Mouse (Mus musculus) splenic B cell, adult 2 months (primary cell): ENCODE measurements around the gene Epb42.
"Not testable (repeated sequence)": the region's sequence is repeated elsewhere in the genome, so short reads cannot be mapped to it uniquely, and the experiment has no call there.

Source experiments
- DNase-seq: peaks from one replicate; pipeline ENCODE4 v3.0.0-alpha.2; 2011; ENCODE audit warnings: low read depth, low spot score
- H3K27me3 ChIP-seq: 2 replicates; pipeline ENCODE4 v1.6.1; 2012; ENCODE audit warnings: mild to moderate bottlenecking, low read length, moderate library complexity, mixed read lengths; ENCODE audit not compliant: control insufficient read depth, poor library complexity, insufficient read depth, severe bottlenecking
- H3K36me3 ChIP-seq: 2 replicates; pipeline ENCODE4 v1.6.1; 2012; ENCODE audit warnings: mild to moderate bottlenecking, low read length, moderate library complexity, mixed read lengths; ENCODE audit not compliant: control insufficient read depth, poor library complexity, insufficient read depth, severe bottlenecking

The Epb42 gene

DNA sequence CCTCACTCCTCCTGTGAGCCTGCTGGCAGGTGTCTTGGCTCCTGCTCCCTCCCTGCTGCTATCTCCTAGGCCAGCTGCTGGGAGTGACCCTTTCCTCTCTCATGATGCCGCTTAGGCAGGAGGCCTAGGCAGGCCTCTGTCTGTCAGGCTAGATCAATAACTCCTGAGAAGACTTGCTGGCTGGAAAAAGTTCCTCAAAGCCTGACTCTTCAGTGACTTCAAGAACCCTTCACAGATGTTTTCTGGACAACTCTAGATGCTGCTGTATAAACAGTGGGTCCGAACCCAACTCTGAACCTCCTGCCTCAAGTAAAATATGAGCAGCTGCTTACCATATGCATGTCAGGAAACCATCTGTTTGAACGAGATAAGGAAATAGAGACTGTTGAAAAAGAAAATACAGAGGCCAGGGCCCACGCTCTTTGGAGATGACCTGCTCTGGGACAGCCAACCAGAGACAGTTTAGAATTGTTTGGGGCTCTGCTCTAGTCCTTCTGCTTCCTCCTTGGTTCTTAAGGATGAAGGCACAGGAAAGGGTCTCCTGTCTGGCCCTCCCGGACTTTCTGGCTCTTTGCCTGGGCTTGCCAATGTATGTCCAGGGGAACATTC lies at the start of gene Epb42:
Gene Epb42, minus strand, starts transcription at position 340 of the 609 bp plus-strand sequence.
- Histone ChIP-seq H3K36me3 (no peaks in the 10 kb centered on the region), H3K27me3 (no peaks in the 10 kb centered on the region)
- no peak for DNase-seq

DNA sequence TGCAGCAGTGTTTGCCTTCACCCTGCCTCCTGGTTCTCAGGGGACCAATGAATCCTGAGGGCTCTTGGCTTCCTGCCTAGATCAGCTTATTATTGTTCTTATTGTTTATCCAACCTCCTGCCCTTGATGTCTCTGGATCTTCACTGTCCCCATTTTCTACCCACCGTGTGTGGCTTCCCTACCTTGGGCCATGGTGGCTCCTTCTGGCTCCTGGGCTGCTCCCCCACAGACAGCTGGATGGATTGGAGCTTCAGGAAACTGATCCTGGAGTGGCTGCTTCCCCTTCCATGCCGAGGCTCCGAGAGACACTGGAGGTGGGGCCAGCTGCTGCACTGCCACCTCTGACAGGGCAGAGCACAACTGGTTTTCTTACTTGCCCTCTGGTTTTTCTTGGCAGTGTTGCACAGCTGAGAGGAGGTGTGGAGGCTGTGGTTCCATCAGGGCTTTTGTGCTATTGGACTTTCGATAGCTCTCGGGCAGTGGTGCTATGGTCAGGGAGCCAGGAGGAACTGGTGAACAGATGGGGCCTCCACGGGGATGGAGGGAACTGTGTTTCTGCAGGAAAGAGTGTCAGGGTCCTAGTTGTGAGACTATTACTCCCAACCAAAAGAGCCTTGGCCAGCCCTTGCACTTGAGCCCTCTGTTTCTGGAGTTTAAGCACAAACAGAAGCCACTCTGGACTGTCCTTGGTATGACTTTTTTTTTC lies 48.8 kb upstream of the Epb42 start, which contains the start of gene Tgm5:
Gene Tgm5, minus strand, starts transcription at position 362 of the 706 bp plus-strand sequence.
- H3K27me3 ChIP-seq: no peaks in the 10 kb centered on the region
- H3K36me3 ChIP-seq: no peaks in the 10 kb centered on the region
- DNase-seq: no peak

DNA sequence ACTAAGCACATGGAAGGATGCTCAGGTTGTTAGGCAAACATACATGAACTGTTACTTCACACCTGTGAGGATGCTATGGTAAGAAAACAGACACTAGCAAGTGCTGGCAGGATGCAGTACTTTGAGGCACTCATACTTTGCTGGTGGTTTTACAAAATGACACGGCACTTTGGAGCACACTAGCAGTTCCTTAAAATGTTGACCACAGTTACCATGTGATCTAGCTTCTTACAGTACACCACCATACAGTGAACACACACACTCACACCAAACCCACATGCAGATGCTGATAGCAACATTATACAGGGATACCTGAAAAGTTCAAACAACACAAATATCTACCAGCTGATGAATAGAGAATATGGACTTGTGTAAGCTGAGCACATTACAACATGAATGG lies 45.8 kb upstream of the Epb42 start:
- H3K36me3 ChIP-seq: no peaks in the 10 kb centered on the region
- DNase-seq: peak; percentile 5

DNA sequence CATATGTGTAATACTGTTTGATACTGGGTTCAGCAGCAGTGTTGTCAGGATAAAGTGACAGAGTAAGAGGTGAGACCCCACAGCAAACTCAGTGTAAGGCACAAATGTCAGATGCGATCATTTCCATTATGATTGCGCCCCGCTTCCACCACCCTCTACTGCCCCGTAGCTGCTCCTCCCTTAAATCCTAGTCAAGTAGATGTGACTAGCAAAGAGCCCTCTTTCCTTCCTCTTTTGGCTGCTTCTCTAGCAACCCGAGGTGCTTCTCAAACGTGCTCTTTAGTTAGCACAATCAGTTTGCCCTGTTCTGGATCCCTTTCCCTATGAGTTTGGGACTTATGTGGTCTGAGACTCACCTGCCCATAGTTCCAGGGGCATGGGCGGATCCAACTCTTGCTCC lies 37.9 kb upstream of the Epb42 start:
- Histone ChIP-seq H3K27me3 (no peaks in the 10 kb centered on the region), H3K36me3 (no peaks in the 10 kb centered on the region)
- no peak for DNase-seq

More for the DNA sequence above, 45.8 kb upstream of the Epb42 start:
- H3K27me3 ChIP-seq: no peaks in the 10 kb centered on the region

DNA sequence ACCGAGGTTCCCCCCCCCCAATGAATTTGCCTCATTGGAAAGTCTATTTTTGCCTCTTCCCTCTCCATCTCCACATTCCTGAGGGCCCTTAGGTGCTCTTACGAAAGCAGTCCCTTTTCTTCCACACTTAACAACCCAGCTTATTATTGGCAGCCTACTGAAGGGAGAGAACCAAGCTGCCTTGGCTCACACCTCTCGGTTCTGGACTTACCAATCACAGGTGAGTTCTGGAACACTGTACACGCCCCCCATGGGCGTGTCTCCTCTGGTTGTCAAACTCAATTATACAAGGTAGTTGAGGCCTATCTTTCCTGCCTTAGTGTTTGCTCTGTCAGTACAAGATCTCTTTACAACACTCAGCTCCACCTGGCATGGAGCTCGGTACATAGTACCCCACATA lies 35.0 kb upstream of the Epb42 start:
- no peaks in the 10 kb centered on the region for H3K36me3 ChIP-seq
- DNase-seq: no peak
- no peaks in the 10 kb centered on the region for H3K27me3 ChIP-seq

DNA sequence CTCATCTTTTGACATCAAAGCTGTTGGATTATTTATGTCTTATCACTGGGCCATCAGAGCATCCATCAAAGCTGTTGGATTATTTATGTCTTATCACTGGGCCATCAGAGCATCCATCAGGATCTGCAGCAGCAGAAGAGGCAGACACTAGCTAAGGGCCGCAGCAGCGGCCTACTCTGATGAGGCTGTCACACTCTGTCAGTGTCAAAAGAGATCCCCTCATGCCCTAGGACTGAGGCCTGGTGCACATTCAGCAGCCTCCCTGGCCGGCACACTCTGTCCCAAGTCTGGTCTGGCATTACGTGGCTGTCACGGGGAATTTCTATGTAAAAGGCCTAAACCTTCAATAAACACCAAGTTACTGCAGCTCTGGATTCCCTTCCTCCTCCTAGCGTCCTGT lies 32.6 kb upstream of the Epb42 start:
- no peak for DNase-seq
- Histone ChIP-seq H3K36me3 (no peaks in the 10 kb centered on the region), H3K27me3 (no peaks in the 10 kb centered on the region)

DNA sequence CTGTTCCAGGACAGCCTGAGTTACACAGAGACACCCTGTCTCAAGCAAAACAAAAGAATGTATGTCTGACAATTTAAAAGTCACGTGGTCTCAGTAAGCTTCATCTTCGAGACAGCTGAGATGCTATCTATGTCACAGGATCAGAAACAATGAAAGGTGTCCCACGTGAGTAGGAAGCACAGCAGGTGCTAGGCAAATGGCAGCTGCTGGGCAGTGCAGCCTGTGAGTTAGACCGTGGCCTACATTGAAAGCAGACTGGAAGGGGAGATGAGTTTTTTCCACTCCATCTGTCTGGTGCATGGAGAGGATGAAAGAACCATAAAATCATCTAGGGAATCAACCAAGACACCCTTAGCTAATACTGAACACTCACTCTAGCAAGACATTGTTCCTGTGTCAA lies 30.2 kb upstream of the Epb42 start:
- Histone ChIP-seq H3K36me3 (no peaks in the 10 kb centered on the region), H3K27me3 (no peaks in the 10 kb centered on the region)
- DNase-seq: no peak

DNA sequence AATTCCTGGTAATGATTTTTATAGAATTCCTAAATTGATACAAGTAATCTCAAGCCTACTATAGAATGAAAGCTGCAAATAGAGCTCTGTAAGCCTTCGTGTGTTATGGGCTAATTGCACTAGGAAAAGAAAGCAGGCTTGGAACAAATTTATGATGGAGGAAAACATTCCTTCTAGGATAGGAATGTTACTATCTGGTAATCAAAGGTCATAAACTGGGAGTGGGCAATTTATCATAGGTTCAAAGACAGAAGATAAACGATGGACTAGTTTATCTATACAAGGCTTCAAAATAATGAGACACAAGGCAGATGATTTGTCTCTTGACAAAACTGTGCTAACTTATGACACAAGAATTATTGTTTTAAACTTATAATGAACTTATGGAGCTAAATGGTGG lies 24.4 kb upstream of the Epb42 start:
- no peaks in the 10 kb centered on the region for H3K36me3 ChIP-seq
- no peak for DNase-seq
- H3K27me3 ChIP-seq: no peaks in the 10 kb centered on the region

DNA sequence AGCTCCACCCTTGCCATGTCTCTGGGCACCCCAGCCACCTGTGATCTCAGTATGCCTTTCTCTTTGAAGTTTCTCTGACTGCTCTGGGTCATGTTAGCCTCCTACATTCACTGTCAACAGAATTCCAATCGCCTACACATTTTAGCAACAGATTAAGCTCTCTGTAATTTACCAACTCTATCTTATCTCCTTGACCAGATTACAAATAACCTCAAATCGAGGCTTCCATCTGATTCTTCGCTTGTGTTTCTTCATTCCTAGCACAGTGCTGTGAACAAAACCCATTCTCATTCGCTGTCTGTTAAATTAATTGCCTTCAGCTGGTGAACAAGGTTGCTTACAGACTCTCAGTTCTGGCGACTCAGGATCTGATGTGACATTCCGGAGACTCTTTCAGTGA lies 21.1 kb upstream of the Epb42 start:
- DNase-seq: no peak
- H3K36me3 ChIP-seq: no peaks in the 10 kb centered on the region
- H3K27me3 ChIP-seq: no peaks in the 10 kb centered on the region

DNA sequence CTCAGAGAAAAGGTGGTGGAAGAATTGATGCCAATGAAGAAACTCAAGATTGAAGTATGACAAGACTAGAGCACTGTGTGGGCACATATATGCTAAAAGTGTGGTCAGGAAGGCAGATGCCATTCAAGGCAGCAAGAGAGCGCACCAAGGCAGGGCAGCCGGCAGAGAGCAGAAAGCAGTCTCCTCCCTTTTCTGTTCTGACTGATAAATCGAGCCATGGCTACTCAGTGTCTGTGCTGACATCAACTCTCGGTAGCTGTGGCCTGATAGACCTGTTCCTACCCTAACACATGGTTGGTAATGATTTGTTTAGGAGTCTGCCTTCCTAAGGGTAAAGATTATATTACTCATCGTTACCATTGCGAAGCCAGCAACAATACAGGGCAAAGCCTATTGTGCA lies 19.0 kb upstream of the Epb42 start:
- no peaks in the 10 kb centered on the region for H3K27me3 ChIP-seq
- no peaks in the 10 kb centered on the region for H3K36me3 ChIP-seq
- DNase-seq: no peak

DNA sequence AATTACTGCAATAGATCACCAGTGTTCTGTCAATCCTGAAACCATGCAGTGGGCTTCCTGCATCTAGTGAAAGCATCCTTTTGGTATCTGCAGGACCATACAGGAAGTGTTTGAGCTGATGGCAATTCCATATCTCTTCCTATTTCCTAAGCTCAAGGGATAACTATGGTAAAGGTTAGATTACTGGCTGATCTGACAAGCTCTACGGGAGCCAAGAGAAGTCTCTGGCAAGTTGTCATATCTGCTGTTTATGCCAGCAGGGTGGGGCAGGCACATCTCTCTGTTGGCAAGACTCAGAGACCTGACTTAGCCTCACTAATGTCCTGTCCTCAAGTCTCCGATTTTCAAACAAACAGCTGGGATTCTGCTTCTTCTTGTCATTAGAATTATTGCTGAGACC lies 17.2 kb upstream of the Epb42 start:
- DNase-seq: no peak
- Histone ChIP-seq H3K36me3 (no peaks in the 10 kb centered on the region), H3K27me3 (no peaks in the 10 kb centered on the region)

DNA sequence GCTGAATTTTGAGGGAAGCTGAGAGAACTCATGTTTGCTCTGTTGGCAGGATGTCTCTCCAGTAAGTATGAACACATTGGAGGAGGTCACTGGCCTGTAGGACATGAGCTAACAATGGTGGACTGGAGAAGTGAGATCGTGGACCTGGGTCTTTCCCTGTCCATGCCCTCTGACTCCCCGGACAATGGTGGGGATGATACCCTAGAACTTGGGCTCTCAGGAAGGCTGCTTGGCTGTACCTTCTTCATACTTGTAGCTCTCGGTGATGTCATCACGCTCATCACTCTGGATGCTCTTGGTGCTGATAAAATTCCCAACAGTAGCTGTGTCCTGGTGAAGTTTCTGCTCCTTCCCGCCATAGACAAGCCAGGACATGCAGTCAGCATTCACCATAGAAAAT lies 15.3 kb upstream of the Epb42 start:
- Histone ChIP-seq H3K27me3 (no peaks in the 10 kb centered on the region), H3K36me3 (no peaks in the 10 kb centered on the region)
- DNase-seq: no peak

DNA sequence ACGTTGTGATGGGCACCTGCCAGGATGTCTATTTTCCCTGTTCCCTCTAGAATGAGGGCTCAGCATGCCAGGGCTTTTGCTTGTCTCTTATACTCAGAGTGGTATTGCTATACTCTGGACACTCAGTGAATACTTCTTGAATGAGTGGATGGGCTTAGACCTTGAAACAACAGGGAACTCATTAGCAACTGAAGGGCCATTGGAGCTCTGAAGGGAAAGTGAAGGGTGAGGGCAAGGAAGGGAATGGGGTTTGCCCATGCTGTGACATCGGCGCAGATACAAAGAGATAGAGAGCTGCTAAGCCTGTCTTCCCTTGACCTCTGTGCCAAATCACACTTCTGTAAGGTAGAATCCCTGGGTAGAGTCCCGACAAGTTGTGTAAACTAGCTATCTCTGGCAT lies 8.8 kb upstream of the Epb42 start:
- Histone ChIP-seq H3K36me3 (no peaks in the 10 kb centered on the region), H3K27me3 (0 out of 2 replicates have a peak, but pooled peaks cover 2% of the 10 kb centered on the region)
- no peak for DNase-seq

DNA sequence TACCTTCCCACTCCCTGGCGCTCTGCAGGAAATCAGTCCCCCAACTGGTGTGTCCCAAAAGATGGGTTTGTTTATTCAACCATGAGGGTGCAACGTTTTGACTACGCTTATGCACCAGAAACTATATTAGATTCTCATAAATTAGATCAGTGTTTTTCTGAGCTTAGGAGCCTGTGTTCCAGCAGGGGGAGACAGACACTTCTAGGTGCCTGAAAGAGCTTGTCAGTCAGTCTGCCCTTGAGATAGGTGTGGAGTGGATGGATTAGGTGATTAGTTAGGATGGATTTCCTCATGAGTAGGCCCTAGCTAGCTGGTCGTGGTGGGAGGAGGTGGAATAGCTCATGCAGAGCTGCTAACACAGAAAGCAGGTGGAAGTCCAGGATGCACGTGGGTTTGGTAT lies 4.2 kb upstream of the Epb42 start:
- peak; percentile 15 for DNase-seq
- Histone ChIP-seq H3K27me3 (0 out of 2 replicates have a peak, but pooled peaks cover 2% of the 10 kb centered on the region), H3K36me3 (no peaks in the 10 kb centered on the region)

DNA sequence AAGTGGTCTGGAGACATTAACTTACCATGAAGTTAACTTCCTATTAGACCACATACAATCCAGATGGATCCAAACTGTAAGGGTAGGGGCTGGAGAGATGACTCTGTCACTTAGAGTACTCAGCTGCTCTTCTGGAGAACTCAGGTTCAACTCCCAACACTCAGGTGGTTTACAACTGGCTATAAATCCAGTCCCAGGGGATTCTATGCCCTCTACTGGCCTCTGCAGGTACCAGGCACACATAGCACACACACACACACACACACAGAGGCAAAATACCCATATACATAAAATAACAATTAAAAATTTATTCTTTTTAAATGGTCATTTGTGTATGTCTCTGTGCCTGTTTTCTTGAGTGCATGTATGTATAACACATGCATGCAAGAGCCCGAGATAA lies 2.5 kb upstream of the Epb42 start:
- no peak for DNase-seq
- Histone ChIP-seq H3K36me3 (no peaks in the 10 kb centered on the region), H3K27me3 (0 out of 2 replicates have a peak, but pooled peaks cover 2% of the 10 kb centered on the region)

DNA sequence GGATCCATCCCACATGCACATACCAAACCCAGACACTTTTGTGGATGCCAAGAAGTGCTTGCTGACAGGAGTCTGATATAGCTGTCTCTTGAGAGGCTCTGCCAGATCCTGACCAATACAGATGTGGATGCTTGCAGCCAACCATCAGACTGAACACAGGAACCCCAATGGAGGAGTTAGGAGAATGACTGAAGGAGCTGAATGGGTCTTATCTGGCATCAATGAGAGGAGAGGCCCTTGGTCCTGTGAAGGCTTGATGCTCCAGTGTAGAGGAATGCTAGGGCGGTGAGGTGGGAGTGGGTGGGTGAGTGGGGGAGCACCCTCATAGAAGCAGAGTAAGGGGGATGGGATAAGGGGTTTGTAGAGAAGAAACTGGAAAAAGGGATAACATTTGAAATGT lies 2.0 kb upstream of the Epb42 start:
- DNase-seq, H3K27me3 ChIP-seq, H3K36me3 ChIP-seq: not testable (repeated sequence)
